Mouse (Mus musculus) MEL (cell line): ENCODE results near the gene Sirt4.

Experiments
- CTCF ChIP-seq, 3 experiments: IDR thresholded peaks in 2 of 3; conservative IDR thresholded peaks in 1 of 3; 2 replicates each; pipeline ENCODE4 v1.5.1; 2011 to 2012; ENCODE audit warnings: low read length in 3 of 3, low read depth in 2 of 3, mild to moderate bottlenecking in 2 of 3, improper control_type of control experiment in 1 of 3, inconsistent platforms in 1 of 3, mixed read lengths in 1 of 3, moderate library complexity in 1 of 3; ENCODE audit not compliant: control insufficient read depth in 1 of 3, insufficient read depth in 1 of 3, poor library complexity in 1 of 3, severe bottlenecking in 1 of 3
- E2F4 ChIP-seq: IDR thresholded peaks from 2 replicates; pipeline ENCODE4 v1.6.1; 2011; ENCODE audit warnings: low read depth, low read length, improper control_type of control experiment, borderline replicate concordance
- EP300 ChIP-seq, 2 experiments: IDR thresholded peaks; 2 replicates each; pipeline ENCODE4 v1.6.1; 2011; ENCODE audit warnings: improper control_type of control experiment in 2 of 2, low read length in 2 of 2, low read depth in 1 of 2, mild to moderate bottlenecking in 1 of 2
- POLR2A ChIP-seq, 2 experiments: IDR thresholded peaks; 2 replicates each; pipeline ENCODE4 v1.6.1; 2011 to 2012; ENCODE audit warnings: low read length in 2 of 2, mild to moderate bottlenecking in 2 of 2, control low read depth in 1 of 2, improper control_type of control experiment in 1 of 2, low read depth in 1 of 2, moderate library complexity in 1 of 2; ENCODE audit not compliant: control insufficient read depth in 1 of 2, insufficient read depth in 1 of 2, poor library complexity in 1 of 2
- POLR2AphosphoS2 ChIP-seq: IDR thresholded peaks from 2 replicates; pipeline ENCODE4 v1.6.1; 2011; ENCODE audit warnings: low read length, improper control_type of control experiment
- ZMIZ1 ChIP-seq: IDR thresholded peaks from 2 replicates; pipeline ENCODE4 v1.6.1; 2012; ENCODE audit warnings: low read depth, mild to moderate bottlenecking, inconsistent platforms, low read length, improper control_type of control experiment, moderate library complexity

GRCm38 (mm10) chr5:115482390-115483265 lies 1.9 kb downstream of the Sirt4 start:
- TF ChIP-seq POLR2A (IDR thresholded peaks at IDR 0.05; ENCODE audit: control insufficient read depth in 1 of 2, insufficient read depth in 1 of 2, low read depth in 1 of 2, low read length in 2 of 2, poor library complexity in 1 of 2): no peak
- TF ChIP-seq POLR2AphosphoS2: no peak
- TF ChIP-seq ZMIZ1: no peak
- no peak for TF ChIP-seq EP300 (IDR thresholded peaks at IDR 0.05; ENCODE audit: low read depth in 1 of 2, low read length in 2 of 2)
- TF ChIP-seq CTCF (IDR thresholded peaks at IDR 0.05 in 2 of 3, conservative IDR thresholded peaks at IDR 0.05 in 1 of 3; ENCODE audit: control insufficient read depth in 1 of 3, insufficient read depth in 1 of 3, low read depth in 2 of 3, low read length in 3 of 3, poor library complexity in 1 of 3, severe bottlenecking in 1 of 3): no peak
- TF ChIP-seq E2F4: no peak
